ENCODE assay signal across 31 mouse cellular contexts in the genomic region with DNA sequence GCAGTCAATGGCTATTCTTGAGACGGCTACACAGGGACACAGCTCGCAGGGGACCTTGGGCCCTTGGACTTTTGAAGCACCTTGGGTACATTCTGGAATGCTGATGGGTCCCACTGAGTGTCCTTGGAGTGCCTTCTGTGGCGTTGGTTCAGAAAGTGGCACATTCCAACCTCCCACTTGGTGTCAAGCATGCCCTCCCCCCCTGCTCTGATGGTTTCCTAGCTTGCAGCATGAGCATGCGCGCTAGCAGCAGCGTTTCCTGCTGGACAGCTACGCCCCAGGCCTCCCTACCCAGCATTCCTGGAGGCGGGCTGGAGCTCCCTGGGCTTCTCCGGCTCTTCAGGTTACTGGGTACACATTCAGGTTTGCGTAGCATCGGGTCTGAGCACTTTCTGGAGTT. TPM values are rescaled to one million over a fixed set of nuclear protein-coding genes. Genes with fewer than 3 reads are reported as not detected.
A peak's percentile ranks its signal among the peaks of the same experiment; 100 is the strongest.
DNase-seq lines count a peak whose midpoint lies in the region; ATAC-seq and TF ChIP-seq lines count a peak whose summit lies in the region.
"Had no signal": no experiment of that assay in that cellular context is flagged by ENCODE, and none has a peak within 500 bp of the region (broad histone marks: within the 10 kb centered on the region; RNA-seq: fewer than 3 reads in every experiment).

No protein-coding gene starts in this region.

- H3K9ac ChIP-seq in lung, embryonic 16.5 days (ENCODE audit: low read length) = no peak overlapping the region
- H3K9ac ChIP-seq: embryonic facial prominence, embryonic 15.5 days; forebrain, embryonic 12.5 days; heart, embryonic 15.5 days; limb, embryonic 15.5 days; liver, embryonic 13.5 days; neural tube, embryonic 12.5 days had no signal

- no peaks in the 10 kb centered on the region for H3K36me3 ChIP-seq in E14TG2a.4 (ENCODE audit: insufficient read depth, low read length)
- H3K36me3 ChIP-seq in lung, embryonic 16.5 days (ENCODE audit: control insufficient read depth, insufficient read depth, low read length) = no peaks in the 10 kb centered on the region
- H3K36me3 ChIP-seq: embryonic facial prominence, embryonic 10.5 days; embryonic facial prominence, embryonic 15.5 days; forebrain, embryonic 12.5 days; heart, embryonic 10.5 days; heart, embryonic 15.5 days; limb, embryonic 10.5 days; limb, embryonic 15.5 days; liver, embryonic 13.5 days; midbrain, embryonic 10.5 days; neural tube, embryonic 12.5 days had no signal

- DNase-seq in ZHBTc4 (ENCODE audit: low read depth, low spot score) = peak; percentile 67
- peak; percentile 76 for DNase-seq in lung, postnatal 36 days
- no peak for DNase-seq in left cerebral cortex, postnatal 14 days (ENCODE audit: low spot score in 2 of 2)
- no peak for DNase-seq in urinary bladder, postnatal 14 days (ENCODE audit: low spot score)
- no peak for DNase-seq in frontal cortex, postnatal 10 days (ENCODE audit: low spot score in 2 of 2)
- DNase-seq: adrenal gland, postnatal 10 days; cerebellum, adult 18-20 months; cerebellum, postnatal 10 days; gastrocnemius, postnatal 14 days; kidney, adult 2 months; kidney, postnatal 4 days; layer of hippocampus, postnatal 36 days; liver, embryonic 13.5 days; right cerebral cortex, adult 18-20 months; spleen, adult 18-20 months; thymus, adult 18-20 months; thymus, postnatal 25 days had no signal

- peaks cover 8% of the 10 kb centered on the region for H3K9me3 ChIP-seq in E14TG2a.4 (ENCODE audit: low read length)
- no peaks in the 10 kb centered on the region for H3K9me3 ChIP-seq in lung, embryonic 16.5 days (ENCODE audit: control insufficient read depth, low read length)
- H3K9me3 ChIP-seq: embryonic facial prominence, embryonic 15.5 days; forebrain, embryonic 12.5 days; heart, embryonic 10.5 days; heart, embryonic 15.5 days; limb, embryonic 10.5 days; limb, embryonic 15.5 days; liver, embryonic 13.5 days; midbrain, embryonic 10.5 days; neural tube, embryonic 12.5 days had no signal

- 42% methylated on average over 11 of the region's 11 CpGs for WGBS in lung, embryonic 16.5 days

- peak overlapping the region; percentile 24; the same call in 1 of the 2 replicates for H3K4me2 ChIP-seq in lung, embryonic 16.5 days (ENCODE audit: low read depth, low read length)
- H3K4me2 ChIP-seq: embryonic facial prominence, embryonic 15.5 days; forebrain, embryonic 12.5 days; heart, embryonic 15.5 days; limb, embryonic 15.5 days; liver, embryonic 13.5 days; neural tube, embryonic 12.5 days had no signal

- no peaks in the 10 kb centered on the region for H3K27me3 ChIP-seq in E14TG2a.4 (ENCODE audit: insufficient read depth, low read length)
- H3K27me3 ChIP-seq in lung, embryonic 16.5 days (ENCODE audit: control insufficient read depth, insufficient read depth, low read depth, low read length) = no peaks in the 10 kb centered on the region
- H3K27me3 ChIP-seq: embryonic facial prominence, embryonic 15.5 days; forebrain, embryonic 12.5 days; heart, embryonic 15.5 days; limb, embryonic 15.5 days; liver, embryonic 13.5 days; neural tube, embryonic 12.5 days had no signal

- ATAC-seq in lung, embryonic 16.5 days (ENCODE audit: low read depth) = peak; percentile 92
- ATAC-seq: hindbrain, embryonic 16.5 days had no signal

- no peak for TF ChIP-seq CTCF in E14TG2a.4 (conservative IDR thresholded peaks at IDR 0.05; ENCODE audit: low read length)

- intact Hi-C loops in left cerebral cortex, postnatal 14 days (cut with DNase I) = no loop called here

- peaks cover 24% of the 10 kb centered on the region for H3K4me1 ChIP-seq in E14TG2a.4 (replicated peaks; ENCODE audit: low read depth, low read length)
- H3K4me1 ChIP-seq in lung, embryonic 16.5 days (replicated peaks; ENCODE audit: control insufficient read depth, insufficient read depth, low read length) = 0 out of 2 replicates have a peak, but pooled peaks cover 6% of the 10 kb centered on the region
- H3K4me1 ChIP-seq: forebrain, embryonic 12.5 days; liver, embryonic 13.5 days; midbrain, embryonic 10.5 days; neural tube, embryonic 12.5 days had no signal

- peak overlapping the region; percentile 63 for H3K27ac ChIP-seq in lung, embryonic 16.5 days (ENCODE audit: low read length)
- H3K27ac ChIP-seq: embryonic facial prominence, embryonic 10.5 days; embryonic facial prominence, embryonic 15.5 days; forebrain, embryonic 12.5 days; heart, embryonic 10.5 days; heart, embryonic 15.5 days; kidney, postnatal 0 days; limb, embryonic 10.5 days; limb, embryonic 15.5 days; liver, embryonic 13.5 days; midbrain, embryonic 10.5 days; neural tube, embryonic 12.5 days had no signal

- peak overlapping the region; percentile 8; the same call in 1 of the 2 replicates for H3K4me3 ChIP-seq in E14TG2a.4 (replicated peaks; ENCODE audit: low read length)
- H3K4me3 ChIP-seq in lung, embryonic 16.5 days (ENCODE audit: low read length) = no peak overlapping the region
- H3K4me3 ChIP-seq: embryonic facial prominence, embryonic 10.5 days; embryonic facial prominence, embryonic 15.5 days; forebrain, embryonic 12.5 days; heart, embryonic 10.5 days; heart, embryonic 15.5 days; limb, embryonic 10.5 days; limb, embryonic 15.5 days; liver, embryonic 13.5 days; midbrain, embryonic 10.5 days; myocyte; neural tube, embryonic 12.5 days had no signal

RNA-seq across cellular contexts. Expression of a gene that starts 7.6 kb away (rescaled TPM):
- polyA plus RNA-seq in lung, embryonic 16.5 days (2015; fragmentation: Nextera tagmentation; extraction: Ambion mirVana) = 13.3 and 13.6 TPM in 2 replicates
- total RNA-seq in left cerebral cortex, postnatal 14 days (2021) = 10 to 100 TPM; 35.0 to 39.9 TPM

Comparison
In these comparisons a context has a peak if more than half of its experiments do, and no peak if none do; other contexts are left out.
1. DNase-seq: peak in ZHBTc4 (single experiment) and lung, postnatal 36 days (single experiment); none in left cerebral cortex, postnatal 14 days (0 of 2), urinary bladder, postnatal 14 days (single experiment) and frontal cortex, postnatal 10 days (0 of 2).